Mouse (Mus musculus): ENCODE measurements around the gene Morn3. TPM values are rescaled to one million over a fixed set of nuclear protein-coding genes. Genes with fewer than 3 reads are reported as not detected.

Gene Morn3
- not detected in 2 replicates for polyA plus RNA-seq (2012; ENCODE audit: low replicate concordance)

GRCm38 (mm10) chr5:123046916-123047315, at the start of gene Morn3:
TSS of gene Morn3 (minus strand) at chr5:123047016.

DNA sequence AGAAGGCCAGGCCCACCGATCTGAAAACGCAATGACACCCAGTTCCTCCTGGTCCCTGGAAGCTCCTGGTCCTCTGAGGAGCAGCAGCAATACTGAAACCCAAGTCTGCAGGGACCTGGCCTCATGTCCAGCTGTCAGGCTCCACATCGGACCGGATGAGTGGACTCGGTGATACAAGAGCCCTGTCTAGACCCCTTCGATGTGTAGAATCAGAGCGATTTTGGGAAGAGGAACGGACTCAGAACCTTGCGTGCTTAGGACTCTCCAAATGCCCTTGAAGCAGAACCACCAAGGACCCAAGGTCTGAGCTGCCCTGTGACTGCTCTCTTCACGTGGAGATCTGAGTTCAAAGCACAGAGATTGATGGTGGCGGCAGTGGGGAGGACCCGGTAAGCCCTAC, 21.3 kb upstream of the Morn3 start, which contains the start of gene Tmem120b:
Gene Tmem120b (plus strand): TSS at position 301 of the 400 bp plus-strand sequence.

DNA sequence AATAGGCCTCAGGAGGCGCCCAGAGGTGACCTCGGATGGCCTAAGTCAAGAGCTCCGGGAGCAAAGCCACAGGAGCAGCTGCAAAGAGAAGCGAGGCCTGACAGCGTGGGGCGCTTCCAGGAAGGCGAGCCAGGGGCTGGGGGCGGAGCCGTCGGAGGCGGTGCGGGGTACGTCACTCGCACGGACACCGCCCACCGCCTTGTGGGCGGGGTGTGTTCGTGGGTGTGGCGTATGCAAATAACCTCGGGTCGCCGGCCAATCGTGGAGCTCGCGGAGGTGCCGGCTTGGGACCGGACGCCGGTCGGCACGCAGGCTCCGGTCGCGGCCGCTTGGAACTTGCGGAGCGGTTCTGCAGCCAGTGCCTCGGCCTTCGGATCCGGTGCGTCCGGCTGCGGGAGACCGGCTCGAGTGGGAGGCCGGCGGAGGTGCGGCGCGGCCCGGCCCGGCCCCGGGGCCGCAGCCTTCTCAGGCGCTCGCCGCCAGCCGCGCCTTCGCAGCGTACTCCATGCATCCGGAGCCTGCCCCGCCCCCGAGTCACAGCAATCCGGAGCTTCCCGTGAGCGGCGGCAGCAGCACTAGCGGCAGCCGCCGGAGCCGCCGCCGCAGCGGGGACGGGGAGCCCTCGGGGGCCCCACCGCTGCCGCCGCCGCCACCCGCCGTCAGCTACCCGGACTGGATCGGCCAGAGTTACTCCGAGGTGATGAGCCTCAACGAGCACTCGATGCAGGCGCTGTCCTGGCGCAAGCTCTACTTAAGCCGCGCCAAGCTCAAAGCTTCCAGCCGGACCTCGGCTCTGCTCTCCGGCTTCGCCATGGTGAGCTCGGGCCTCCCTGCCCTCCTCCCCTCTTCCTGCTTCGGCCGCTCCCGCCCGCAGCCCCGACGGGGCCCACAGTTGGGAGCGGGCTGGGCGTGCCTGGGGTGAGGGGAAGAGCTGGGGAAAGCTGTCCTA, 31.8 kb downstream of the Morn3 start, which contains the start of gene Orai1:
Gene Orai1 (plus strand): TSS at position 322 of the 949 bp plus-strand sequence.

DNA sequence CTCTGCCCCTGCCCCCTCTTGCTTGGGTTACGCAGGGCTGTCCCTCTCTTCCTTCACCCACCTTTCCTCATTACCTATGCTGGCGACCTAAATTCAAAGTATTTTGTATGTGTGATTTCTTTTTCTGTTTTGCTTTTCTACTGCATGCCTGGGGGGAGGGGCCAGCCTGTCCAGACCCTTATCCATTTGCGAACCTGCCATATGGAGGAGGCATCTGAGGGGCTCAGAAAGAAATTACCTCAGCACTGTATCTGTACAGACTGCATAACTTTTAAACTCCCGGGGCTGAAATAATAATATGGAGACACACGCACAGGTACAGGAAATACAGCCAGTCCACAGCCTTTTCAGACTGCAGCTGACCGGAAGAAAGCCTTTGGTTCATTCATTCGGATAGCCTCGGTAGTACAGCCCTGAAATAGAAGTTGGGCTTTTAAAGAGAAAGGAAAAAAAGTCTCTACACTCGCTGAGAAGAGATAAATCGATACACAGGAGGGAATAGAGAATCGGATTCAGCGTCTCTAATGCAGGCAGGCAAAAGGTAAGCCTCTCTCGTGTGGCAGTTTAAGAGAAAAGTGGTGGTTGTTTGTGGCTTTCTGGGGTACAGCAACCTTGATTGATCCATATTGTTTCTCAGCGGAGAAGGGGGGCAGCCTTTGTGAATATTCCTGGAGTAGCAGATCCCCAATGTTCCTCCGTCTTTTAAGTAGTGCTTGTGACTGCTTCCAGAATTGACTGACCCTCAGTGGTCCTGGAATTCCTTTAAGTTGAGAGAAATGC, 57.1 kb downstream of the Morn3 start, which contains the start of gene Kdm2b:
Gene Kdm2b (minus strand): TSS at position 273 of the 780 bp plus-strand sequence.

Other genes with a start within 250 kb of the Morn3 start
- gene Anapc5, start 225.7 kb downstream of the Morn3 start, polyA plus RNA-seq (2012; ENCODE audit: low replicate concordance): 126 and 146 TPM in 2 replicates
- gene Rnf34, start 197.0 kb downstream of the Morn3 start, polyA plus RNA-seq (2012; ENCODE audit: low replicate concordance): 8.2 and 22.9 TPM in 2 replicates
- gene Kdm2b, start 57.2 kb downstream of the Morn3 start, polyA plus RNA-seq (2012; ENCODE audit: low replicate concordance): 53.8 and 83.6 TPM in 2 replicates
- 66.9 and 80.3 TPM in 2 replicates for gene Orai1, start 31.9 kb downstream of the Morn3 start, polyA plus RNA-seq (2012; ENCODE audit: low replicate concordance)
- gene Tmem120b, start 21.4 kb upstream of the Morn3 start, polyA plus RNA-seq (2012; ENCODE audit: low replicate concordance): 3.3 and 8.7 TPM in 2 replicates
- 64.9 and 110 TPM in 2 replicates for gene Rhof, start 85.7 kb upstream of the Morn3 start, polyA plus RNA-seq (2012; ENCODE audit: low replicate concordance)
- 104 and 197 TPM in 2 replicates for gene Setd1b, start 95.2 kb upstream of the Morn3 start, polyA plus RNA-seq (2012; ENCODE audit: low replicate concordance)
- 30.9 and 58.3 TPM in 2 replicates for gene Psmd9, start 122.4 kb upstream of the Morn3 start, polyA plus RNA-seq (2012; ENCODE audit: low replicate concordance)
- gene Hpd, start 135.7 kb upstream of the Morn3 start, polyA plus RNA-seq (2012; ENCODE audit: low replicate concordance): not detected in 2 replicates
- 0.18 and 0.42 TPM in 2 replicates for gene Wdr66, start 205.1 kb upstream of the Morn3 start, polyA plus RNA-seq (2012; ENCODE audit: low replicate concordance)

Measured in hematopoietic multipotent progenitor cell, adult 10-12 weeks (in vitro differentiated cells).